Mouse (Mus musculus): ENCODE results near the gene Gm2a. TPM values are rescaled to one million over a fixed set of nuclear protein-coding genes. Genes with fewer than 3 reads are reported as not detected.

Gene Gm2a
- polyA plus RNA-seq (2011; ENCODE audit: insufficient read depth, insufficient read length, low replicate concordance, missing spikeins), result 7.6 and 20.8 TPM in 2 replicates

DNA sequence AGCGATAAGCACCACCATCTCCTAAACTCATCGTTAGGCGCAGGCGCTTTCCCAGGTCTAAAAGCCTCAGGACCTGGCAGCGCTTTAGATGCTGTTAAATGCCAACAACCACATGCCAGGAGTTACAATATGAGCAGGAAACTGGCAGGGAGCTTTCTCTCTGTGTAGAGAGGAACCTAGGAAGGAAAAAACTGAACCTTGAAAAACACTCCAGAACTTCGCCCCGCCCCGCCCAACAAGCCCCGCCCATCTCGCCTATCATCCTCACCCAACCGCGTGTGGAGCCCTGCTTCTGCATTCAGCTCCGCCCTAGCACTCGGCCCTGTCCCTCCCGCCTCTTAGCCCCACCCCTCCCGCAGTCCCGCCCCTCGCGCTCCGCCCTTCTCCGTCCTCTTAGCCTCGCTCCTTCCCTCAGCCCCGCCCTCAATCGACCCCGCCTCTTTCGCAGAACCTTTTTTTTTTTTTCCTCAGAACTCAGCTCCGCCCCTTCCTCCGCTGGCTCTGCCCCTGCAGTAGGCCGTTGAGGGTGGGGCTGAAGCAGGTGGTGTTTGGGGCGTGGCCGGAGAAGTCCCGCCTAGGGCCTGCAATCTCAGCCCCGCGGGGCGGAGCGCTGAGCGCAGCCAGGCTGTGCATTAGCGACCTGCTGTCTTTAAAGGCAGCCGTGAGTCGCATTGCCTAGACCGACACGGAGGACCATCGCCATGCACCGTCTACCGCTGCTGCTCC lies at the start of gene Gm2a:
TSS of gene Gm2a (plus strand) at position 653 of the 726 bp plus-strand sequence.
- peak within 1 kb of the TSS; percentile 99 for H3K4me3 ChIP-seq (replicated peaks; ENCODE audit: control insufficient read depth, low read depth, low read length)
- peaks cover 2% of the 10 kb centered on the region; the same call in 1 of the 2 replicates for H3K4me1 ChIP-seq (ENCODE audit: control insufficient read depth, insufficient read depth, low read length)
- TF ChIP-seq CTCF (IDR thresholded peaks at IDR 0.05; ENCODE audit: control insufficient read depth, insufficient read depth, low read length) (peak; percentile 22; the same call in 1 of the 2 replicates), POLR2A (IDR thresholded peaks at IDR 0.05; ENCODE audit: borderline replicate concordance, control insufficient read depth, low read depth, low read length) (peak; percentile 100)
- peak within 1 kb of the TSS; percentile 86 for H3K27ac ChIP-seq (ENCODE audit: control insufficient read depth, insufficient read depth, low read depth, low read length, poor library complexity)
- WGBS, result under 1% methylated on average over 44 of the region's 45 CpGs

DNA sequence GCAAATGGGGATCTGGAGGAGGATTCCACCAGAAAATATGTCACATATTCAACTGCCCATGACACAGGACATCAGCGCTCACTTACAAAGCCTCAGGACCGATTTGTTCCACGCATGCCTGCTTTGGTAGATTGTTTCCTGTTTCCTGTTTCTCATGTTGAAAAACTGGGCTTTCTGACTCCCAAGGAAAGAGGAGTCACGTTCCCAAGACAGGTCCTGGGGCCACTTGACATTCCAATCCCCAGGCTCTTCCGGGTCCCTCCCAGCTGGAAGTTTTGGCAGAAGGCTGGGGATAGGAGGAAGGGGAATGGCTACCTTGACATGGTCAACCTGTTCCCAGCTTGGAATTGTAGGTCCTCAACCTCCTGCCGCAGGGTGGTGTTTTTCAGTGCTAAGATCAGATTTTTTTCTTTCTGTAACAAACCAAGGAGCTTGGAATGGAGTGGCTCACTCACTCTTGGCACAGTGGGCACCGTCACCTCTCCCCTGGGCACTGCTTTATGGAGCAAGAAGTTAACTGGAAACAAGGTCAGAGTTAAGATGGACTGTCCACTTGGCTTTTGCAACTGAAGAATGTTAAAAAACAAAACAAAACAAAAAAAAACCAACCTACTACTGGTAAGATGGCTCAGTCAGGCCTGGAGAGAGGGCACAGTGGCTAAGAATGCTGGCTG lies 46.9 kb upstream of the Gm2a start:
- Histone ChIP-seq H3K4me3 (replicated peaks; ENCODE audit: control insufficient read depth, low read depth, low read length) (no peak overlapping the region), H3K4me1 (ENCODE audit: control insufficient read depth, insufficient read depth, low read length) (no peaks in the 10 kb centered on the region), H3K27ac (ENCODE audit: control insufficient read depth, insufficient read depth, low read depth, low read length, poor library complexity) (no peak overlapping the region)
- WGBS, result 80% methylated on average over 7 of the region's 7 CpGs
- no peak for TF ChIP-seq POLR2A (IDR thresholded peaks at IDR 0.05; ENCODE audit: borderline replicate concordance, control insufficient read depth, low read depth, low read length)
- no peak for TF ChIP-seq CTCF (IDR thresholded peaks at IDR 0.05; ENCODE audit: control insufficient read depth, insufficient read depth, low read length)

GRCm38 (mm10) chr11:55057511-55057910 lies 40.4 kb upstream of the Gm2a start:
- Histone ChIP-seq H3K4me3 (replicated peaks; ENCODE audit: control insufficient read depth, low read depth, low read length) (no peak overlapping the region), H3K27ac (ENCODE audit: control insufficient read depth, insufficient read depth, low read depth, low read length, poor library complexity) (no peak overlapping the region), H3K4me1 (ENCODE audit: control insufficient read depth, insufficient read depth, low read length) (no peaks in the 10 kb centered on the region)
- 80% methylated on average over 3 of the region's 3 CpGs for WGBS
- TF ChIP-seq POLR2A (IDR thresholded peaks at IDR 0.05; ENCODE audit: borderline replicate concordance, control insufficient read depth, low read depth, low read length) (no peak), CTCF (IDR thresholded peaks at IDR 0.05; ENCODE audit: control insufficient read depth, insufficient read depth, low read length) (no peak)

DNA sequence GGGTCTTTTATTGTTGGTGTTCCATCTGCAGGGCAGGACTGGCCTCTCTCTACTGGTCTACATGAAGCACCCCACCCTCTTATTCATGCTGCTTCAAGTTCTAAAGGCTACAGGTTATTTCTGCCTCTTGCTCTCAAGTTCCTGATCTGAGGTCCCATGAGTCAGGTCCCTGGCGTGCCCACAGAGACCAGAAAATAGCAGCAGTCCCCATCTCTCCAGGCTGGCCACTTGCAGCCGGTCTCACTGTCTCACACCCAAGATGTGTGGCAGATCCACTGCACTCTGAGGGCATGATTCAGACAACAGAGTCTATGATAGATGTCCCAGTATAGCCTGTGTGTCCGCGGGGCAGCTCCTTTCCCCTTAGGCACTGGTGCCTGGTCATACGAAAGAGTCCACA lies 37.1 kb upstream of the Gm2a start:
- TF ChIP-seq CTCF (IDR thresholded peaks at IDR 0.05; ENCODE audit: control insufficient read depth, insufficient read depth, low read length), result no peak
- TF ChIP-seq POLR2A (IDR thresholded peaks at IDR 0.05; ENCODE audit: borderline replicate concordance, control insufficient read depth, low read depth, low read length), result no peak
- Histone ChIP-seq H3K27ac (ENCODE audit: control insufficient read depth, insufficient read depth, low read depth, low read length, poor library complexity) (no peak overlapping the region), H3K4me1 (ENCODE audit: control insufficient read depth, insufficient read depth, low read length) (no peaks in the 10 kb centered on the region), H3K4me3 (replicated peaks; ENCODE audit: control insufficient read depth, low read depth, low read length) (no peak overlapping the region)
- WGBS, result 84% methylated on average over 5 of the region's 5 CpGs

DNA sequence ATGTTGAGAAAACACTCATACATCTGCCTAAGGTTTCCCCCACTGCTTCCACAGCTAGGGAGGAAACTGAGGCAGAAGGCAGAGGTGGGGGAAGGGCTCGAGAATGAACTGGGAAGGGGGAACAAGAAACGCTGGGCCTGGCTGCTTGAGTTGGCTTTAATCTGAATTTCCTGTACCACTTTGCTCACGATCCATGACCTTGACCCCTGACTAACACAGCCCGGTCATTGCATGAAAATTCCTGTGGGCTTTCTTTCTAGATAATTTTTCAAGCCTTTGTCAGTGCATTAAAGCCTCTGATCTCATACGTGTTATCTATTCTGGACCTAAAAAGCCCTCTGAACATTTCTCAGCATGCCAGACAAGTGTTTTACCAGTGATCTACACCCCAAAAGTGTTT lies 35.1 kb upstream of the Gm2a start:
- no peaks in the 10 kb centered on the region for H3K4me1 ChIP-seq (ENCODE audit: control insufficient read depth, insufficient read depth, low read length)
- H3K4me3 ChIP-seq (replicated peaks; ENCODE audit: control insufficient read depth, low read depth, low read length), result no peak overlapping the region
- TF ChIP-seq CTCF (IDR thresholded peaks at IDR 0.05; ENCODE audit: control insufficient read depth, insufficient read depth, low read length) (no peak), POLR2A (IDR thresholded peaks at IDR 0.05; ENCODE audit: borderline replicate concordance, control insufficient read depth, low read depth, low read length) (no peak)
- no peak overlapping the region for H3K27ac ChIP-seq (ENCODE audit: control insufficient read depth, insufficient read depth, low read depth, low read length, poor library complexity)
- WGBS, result 72% methylated on average over 5 of the region's 5 CpGs

DNA sequence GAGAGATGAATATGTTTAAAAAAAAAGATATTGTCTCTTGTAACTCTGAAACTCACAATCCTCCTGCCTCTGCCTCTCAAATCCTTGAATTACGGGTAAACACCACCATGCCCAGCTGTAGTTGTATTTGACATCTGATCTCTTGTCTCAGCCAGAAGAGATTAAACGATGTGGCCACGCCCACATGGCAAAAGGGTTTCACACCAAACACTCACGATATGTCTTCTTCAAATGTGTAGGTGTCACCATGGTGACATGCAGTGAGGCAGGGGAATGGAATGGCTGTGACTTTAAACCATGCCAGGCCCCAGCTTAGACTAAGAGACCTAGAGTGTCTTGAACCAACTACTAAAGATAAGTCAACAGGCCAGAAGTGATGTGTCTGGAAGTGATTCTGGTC lies 31.0 kb upstream of the Gm2a start:
- H3K4me1 ChIP-seq (ENCODE audit: control insufficient read depth, insufficient read depth, low read length), result no peaks in the 10 kb centered on the region
- no peak overlapping the region for H3K27ac ChIP-seq (ENCODE audit: control insufficient read depth, insufficient read depth, low read depth, low read length, poor library complexity)
- TF ChIP-seq POLR2A (IDR thresholded peaks at IDR 0.05; ENCODE audit: borderline replicate concordance, control insufficient read depth, low read depth, low read length) (no peak), CTCF (IDR thresholded peaks at IDR 0.05; ENCODE audit: control insufficient read depth, insufficient read depth, low read length) (no peak)
- H3K4me3 ChIP-seq (replicated peaks; ENCODE audit: control insufficient read depth, low read depth, low read length), result no peak overlapping the region
- WGBS, result 67% methylated on average over 4 of the region's 4 CpGs

- WGBS, result 71% methylated on average over 2 of the region's 2 CpGs
- TF ChIP-seq CTCF (IDR thresholded peaks at IDR 0.05; ENCODE audit: control insufficient read depth, insufficient read depth, low read length) (no peak), POLR2A (IDR thresholded peaks at IDR 0.05; ENCODE audit: borderline replicate concordance, control insufficient read depth, low read depth, low read length) (no peak)
- Histone ChIP-seq H3K27ac (ENCODE audit: control insufficient read depth, insufficient read depth, low read depth, low read length, poor library complexity) (no peak overlapping the region), H3K4me1 (ENCODE audit: control insufficient read depth, insufficient read depth, low read length) (peaks cover 2% of the 10 kb centered on the region), H3K4me3 (replicated peaks; ENCODE audit: control insufficient read depth, low read depth, low read length) (no peak overlapping the region)
These were observed 28.9 kb upstream of the Gm2a start for GRCm38 (mm10) chr11:55069023-55069422.

DNA sequence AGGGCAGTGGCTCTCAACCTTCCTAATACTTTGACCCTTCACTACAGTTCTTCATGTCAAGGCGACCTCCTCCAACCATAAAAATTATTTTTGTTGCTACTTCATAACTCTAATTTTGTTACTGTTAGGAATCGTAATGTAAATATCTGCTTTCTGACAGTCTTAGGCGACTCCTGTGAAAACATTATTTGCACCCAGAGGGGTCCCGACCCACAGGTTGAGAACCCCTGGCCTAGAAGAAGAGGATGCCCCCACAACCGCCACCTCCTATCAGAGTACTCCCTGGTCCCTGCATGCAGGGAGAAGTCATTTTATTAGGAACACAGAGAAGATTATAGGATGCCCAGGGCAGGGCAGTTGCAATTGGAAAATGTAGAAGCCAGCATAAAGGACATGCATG lies 26.6 kb upstream of the Gm2a start:
- no peak for TF ChIP-seq POLR2A (IDR thresholded peaks at IDR 0.05; ENCODE audit: borderline replicate concordance, control insufficient read depth, low read depth, low read length)
- no peak for TF ChIP-seq CTCF (IDR thresholded peaks at IDR 0.05; ENCODE audit: control insufficient read depth, insufficient read depth, low read length)
- no peak overlapping the region for H3K4me3 ChIP-seq (replicated peaks; ENCODE audit: control insufficient read depth, low read depth, low read length)
- 81% methylated on average over 5 of the region's 5 CpGs for WGBS

More for the DNA sequence above, 26.6 kb upstream of the Gm2a start:
- Histone ChIP-seq H3K27ac (ENCODE audit: control insufficient read depth, insufficient read depth, low read depth, low read length, poor library complexity) (no peak overlapping the region), H3K4me1 (ENCODE audit: control insufficient read depth, insufficient read depth, low read length) (peaks cover 2% of the 10 kb centered on the region)

Data from bone marrow, adult 2 months (tissue).